Mouse (Mus musculus) intestine, embryonic 14.5 days (tissue): ENCODE measurements around the gene Wdr75. TPM values are rescaled to one million over a fixed set of nuclear protein-coding genes. Genes with fewer than 3 reads are reported as not detected.

ENCODE experiments used
- ATAC-seq: fragments of 200-750 bp; cut with Nextera tagmentation; replicated peaks from 2 replicates; pipeline ENCODE4 v1.8.0; 2017; ENCODE audit warnings: low read depth, moderate number of reproducible peaks, moderate TSS enrichment, moderate library complexity; ENCODE audit not compliant: low FRiP score, low TSS enrichment
- DNase-seq: peaks from one replicate; pipeline ENCODE4 v3.0.0-alpha.2; 2018; ENCODE audit warnings: low spot score
- H3K27ac ChIP-seq: fragments of 300-500 bp; sonication (generic); 2 replicates; pipeline ENCODE4 v1.5.1; 2014; ENCODE audit warnings: low read depth, mild to moderate bottlenecking, control low read depth
- H3K27me3 ChIP-seq: fragments of 300-500 bp; sonication (generic); replicated peaks from 2 replicates; pipeline ENCODE4 v1.6.1; 2014; ENCODE audit warnings: low read length, control low read depth; ENCODE audit not compliant: control insufficient read depth, insufficient read depth
- H3K36me3 ChIP-seq: fragments of 300-500 bp; sonication (generic); 2 replicates; pipeline ENCODE4 v1.6.1; 2014; ENCODE audit warnings: low read length, control low read depth; ENCODE audit not compliant: control insufficient read depth, insufficient read depth
- H3K4me1 ChIP-seq: fragments of 300-500 bp; sonication (generic); replicated peaks from 2 replicates; pipeline ENCODE4 v1.6.1; 2014; ENCODE audit warnings: low read length, control low read depth, mixed read lengths; ENCODE audit not compliant: control insufficient read depth, insufficient read depth
- H3K4me2 ChIP-seq: fragments of 300-500 bp; sonication (generic); 2 replicates; pipeline ENCODE4 v1.6.1; 2014; ENCODE audit warnings: low read length
- H3K4me3 ChIP-seq: fragments of 300-500 bp; sonication (generic); 2 replicates; pipeline ENCODE4 v1.5.1; 2014; ENCODE audit warnings: low read depth, low read length, control low read depth, mixed read lengths
- H3K9ac ChIP-seq: fragments of 300-500 bp; sonication (generic); 2 replicates; pipeline ENCODE4 v1.6.1; 2014; ENCODE audit warnings: mild to moderate bottlenecking, low read length
- H3K9me3 ChIP-seq: fragments of 300-500 bp; sonication (generic); 2 replicates; pipeline ENCODE4 v1.6.1; 2016; ENCODE audit warnings: low read length, control low read depth; ENCODE audit not compliant: control insufficient read depth
- WGBS: fragments of 180-500 bp; shearing (Covaris S2); extraction: QIAGEN DNeasy Blood & Tissue Kit; methylation state at CpG from one replicate; pipeline ENCODE4 v1.1.7; 2014; 5-methylcytosine and 5-hydroxymethylcytosine counted together
- polyA plus RNA-seq: library from polyadenylated mRNA; unstranded; fragments of >200 nt; fragmentation: Nextera tagmentation; extraction: Ambion mirVana; gene quantifications from 2 replicates; pipeline ENCODE4 v1.2.1, GENCODE M21; 2014

Gene Wdr75
- polyA plus RNA-seq, 1 experiment from 2014 or later: 80.2 TPM

DNA sequence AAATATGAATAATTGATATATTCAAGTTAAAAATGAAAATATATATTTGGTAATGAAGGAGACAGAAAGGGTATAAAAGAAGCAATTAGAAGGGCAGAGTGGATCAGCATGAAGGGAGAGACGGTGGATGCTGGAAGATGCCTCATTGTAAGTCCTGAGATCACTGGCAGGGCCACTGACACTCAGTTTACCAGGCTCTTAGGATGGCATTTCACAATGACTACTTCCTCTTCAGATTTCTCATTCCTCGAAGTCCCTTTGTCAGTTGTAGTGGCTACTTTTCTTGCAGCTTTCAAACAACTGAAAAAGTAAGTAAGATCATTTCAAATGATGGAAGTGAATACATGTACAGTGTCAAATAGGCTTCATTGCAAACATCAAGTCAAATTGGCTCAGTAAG, 31.2 kb downstream of the Wdr75 start:
- Histone ChIP-seq H3K4me1 (no peaks in the 10 kb centered on the region), H3K9ac (no peak overlapping the region), H3K27me3 (no peaks in the 10 kb centered on the region), H3K27ac (no peak overlapping the region), H3K9me3 (no peaks in the 10 kb centered on the region), H3K4me2 (no peak overlapping the region), H3K36me3 (peaks cover 36% of the 10 kb centered on the region), H3K4me3 (no peak overlapping the region)
- DNase-seq: no peak
- no peak for ATAC-seq
- 76% methylated on average over 2 of the region's 2 CpGs for WGBS

DNA sequence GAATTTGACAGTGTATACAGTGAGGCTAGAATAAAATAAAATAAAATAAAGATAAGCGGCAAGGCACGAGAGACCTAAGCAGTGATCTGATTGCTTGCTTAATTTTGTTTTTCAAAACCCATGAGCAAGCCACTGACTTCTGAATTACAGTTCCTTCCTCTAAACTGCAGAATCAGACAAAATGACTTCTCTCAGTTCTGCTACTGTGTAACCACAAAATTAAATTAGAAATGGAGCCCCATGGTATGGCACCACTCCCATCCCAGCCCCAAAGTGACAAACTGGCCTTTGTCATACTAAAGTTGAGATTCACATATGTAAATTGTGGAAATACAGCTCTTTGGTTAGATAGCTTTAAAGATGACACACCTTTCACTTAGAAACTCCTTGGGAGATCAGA, 31.8 kb downstream of the Wdr75 start:
- Histone ChIP-seq H3K27ac (no peak overlapping the region), H3K4me2 (no peak overlapping the region), H3K9me3 (no peaks in the 10 kb centered on the region), H3K4me1 (no peaks in the 10 kb centered on the region), H3K36me3 (peaks cover 29% of the 10 kb centered on the region), H3K9ac (no peak overlapping the region), H3K27me3 (no peaks in the 10 kb centered on the region), H3K4me3 (no peak overlapping the region)
- ATAC-seq (no peak), DNase-seq (no peak)
- 90% methylated on average over 2 of the region's 2 CpGs for WGBS

DNA sequence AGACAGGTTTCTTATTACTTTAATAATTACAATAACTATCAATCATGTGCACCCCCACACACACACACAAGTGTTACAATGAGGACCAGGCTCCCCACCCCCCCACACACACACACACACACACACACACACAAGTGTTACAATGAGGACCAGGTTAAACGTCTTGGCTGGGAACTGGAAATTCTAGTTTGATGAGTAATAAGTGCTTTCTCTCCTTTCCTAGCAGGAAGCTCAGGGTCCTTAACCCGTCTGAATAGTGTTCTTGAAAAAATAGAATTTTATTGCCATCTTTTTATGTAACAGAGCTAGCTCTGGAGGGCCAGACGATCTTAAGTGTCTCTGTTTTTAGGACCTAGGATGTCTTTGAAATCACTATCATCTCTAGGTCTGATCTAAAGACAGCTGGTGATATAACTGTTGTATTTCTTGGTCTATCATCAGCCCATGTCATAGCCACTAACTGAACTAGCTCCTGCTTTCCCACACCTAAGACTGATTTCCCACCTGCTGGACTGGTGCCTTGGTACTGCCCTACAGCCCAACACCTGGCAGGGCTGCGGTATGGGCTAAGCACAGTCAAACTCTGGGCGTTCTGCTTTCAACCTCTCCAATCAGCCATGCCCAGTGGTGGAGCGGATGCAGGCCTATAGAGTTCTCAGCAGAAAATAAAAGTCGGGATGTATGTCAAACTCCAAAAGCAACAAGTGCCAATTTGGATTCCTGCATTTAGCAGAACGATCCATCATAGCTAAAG, 35.7 kb downstream of the Wdr75 start:
- no peak for DNase-seq
- 76% methylated on average over 8 of the region's 8 CpGs for WGBS

DNA sequence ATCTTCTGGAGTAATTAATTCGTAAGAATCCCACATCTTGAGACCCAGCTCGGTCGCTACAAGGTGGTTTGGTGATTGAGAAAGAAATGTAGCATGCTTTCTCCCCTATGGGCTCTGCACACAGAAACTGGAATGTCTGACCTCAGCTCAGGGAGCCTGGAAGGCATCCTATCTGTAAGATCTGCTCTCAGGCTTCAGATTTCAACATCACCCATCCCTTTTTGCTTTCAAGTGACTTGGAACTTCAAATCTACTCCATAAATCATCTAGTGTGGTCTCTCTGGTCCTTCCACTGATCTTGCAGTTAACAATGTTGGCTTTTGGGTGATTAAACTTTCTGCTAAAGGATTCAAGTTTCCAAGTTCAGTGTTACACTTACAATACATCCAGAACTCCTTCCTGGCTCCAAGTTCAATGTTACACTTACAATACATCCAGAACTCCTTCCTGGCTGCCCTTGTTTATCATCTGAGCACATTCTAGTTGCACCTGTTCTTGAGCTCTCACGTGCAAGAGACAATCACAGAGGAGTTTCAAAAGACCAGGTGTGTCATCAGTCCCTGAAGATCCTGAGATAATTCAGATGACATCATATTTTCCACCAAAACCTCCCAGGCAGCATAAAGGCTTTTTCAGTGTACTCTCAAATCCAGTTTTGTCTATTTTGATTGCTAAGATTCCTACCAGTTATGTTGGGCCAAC, 40.5 kb downstream of the Wdr75 start:
- Histone ChIP-seq H3K27me3 (no peaks in the 10 kb centered on the region), H3K4me2 (no peak overlapping the region), H3K9me3 (no peaks in the 10 kb centered on the region), H3K9ac (no peak overlapping the region), H3K4me1 (0 out of 2 replicates have a peak, but pooled peaks cover 3% of the 10 kb centered on the region), H3K4me3 (no peak overlapping the region), H3K27ac (0 out of 2 replicates have a peak overlapping the region, but pooled peaks have one; percentile 16), H3K36me3 (no peaks in the 10 kb centered on the region)
- DNase-seq (no peak), ATAC-seq (no peak)
- WGBS: 59% methylated on average over 4 of the region's 4 CpGs

More for the DNA sequence above, 35.7 kb downstream of the Wdr75 start:
- Histone ChIP-seq H3K9me3 (no peaks in the 10 kb centered on the region), H3K36me3 (no peaks in the 10 kb centered on the region), H3K9ac (no peak overlapping the region), H3K4me2 (no peak overlapping the region), H3K27me3 (no peaks in the 10 kb centered on the region), H3K27ac (no peak overlapping the region), H3K4me3 (no peak overlapping the region), H3K4me1 (0 out of 2 replicates have a peak, but pooled peaks cover 3% of the 10 kb centered on the region)
- no peak for ATAC-seq

DNA sequence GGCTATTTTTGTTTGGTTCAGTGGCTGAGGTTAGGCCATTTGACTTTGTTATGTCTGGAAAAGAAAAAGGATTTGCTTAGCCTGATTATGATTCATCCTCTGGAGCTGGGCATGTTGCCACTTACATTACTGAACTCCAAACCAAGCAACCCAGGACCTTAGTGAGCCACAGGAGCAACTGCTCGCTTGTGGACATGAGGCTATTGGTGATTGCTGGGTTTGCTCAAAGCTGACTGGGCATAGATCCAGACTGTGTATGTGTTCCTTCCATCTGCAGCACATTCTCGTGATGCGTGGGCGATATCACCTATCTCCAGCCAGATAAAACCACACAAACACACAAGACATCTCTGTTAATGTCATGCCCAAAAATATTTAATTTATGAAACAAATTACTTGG, 42.8 kb downstream of the Wdr75 start:
- 45% methylated on average over 4 of the region's 4 CpGs for WGBS
- Histone ChIP-seq H3K9ac (no peak overlapping the region), H3K27ac (no peak overlapping the region), H3K36me3 (no peaks in the 10 kb centered on the region), H3K27me3 (no peaks in the 10 kb centered on the region), H3K4me1 (0 out of 2 replicates have a peak, but pooled peaks cover 3% of the 10 kb centered on the region), H3K4me3 (no peak overlapping the region), H3K9me3 (no peaks in the 10 kb centered on the region), H3K4me2 (no peak overlapping the region)
- DNase-seq (peak; percentile 58), ATAC-seq (peak; percentile 57)

DNA sequence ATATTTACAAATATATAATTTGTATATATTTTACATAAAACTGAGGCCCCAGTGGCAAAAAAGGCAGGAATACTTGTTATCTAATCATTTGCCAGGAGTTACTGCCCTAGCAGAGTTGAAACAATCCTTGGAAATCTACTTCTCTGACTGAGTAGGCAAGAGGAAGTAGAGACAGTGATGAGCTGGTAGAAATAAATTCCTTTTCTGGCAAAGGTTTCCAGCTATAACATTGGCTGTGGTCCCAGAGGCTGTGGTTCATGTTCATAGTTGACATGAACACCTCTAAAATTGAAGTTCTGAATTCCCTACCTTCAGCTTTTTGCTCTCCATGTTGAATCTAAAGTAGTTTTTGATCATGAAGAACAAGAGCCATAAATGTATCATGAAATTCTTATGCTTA, 43.3 kb downstream of the Wdr75 start:
- H3K27me3 ChIP-seq: no peaks in the 10 kb centered on the region
- no peak for ATAC-seq
- no peak overlapping the region for H3K27ac ChIP-seq
- H3K4me2 ChIP-seq: no peak overlapping the region
- no peaks in the 10 kb centered on the region for H3K36me3 ChIP-seq
- no peak for DNase-seq
- 0 out of 2 replicates have a peak, but pooled peaks cover 3% of the 10 kb centered on the region for H3K4me1 ChIP-seq
- no peaks in the 10 kb centered on the region for H3K9me3 ChIP-seq
- H3K4me3 ChIP-seq: no peak overlapping the region
- no peak overlapping the region for H3K9ac ChIP-seq

DNA sequence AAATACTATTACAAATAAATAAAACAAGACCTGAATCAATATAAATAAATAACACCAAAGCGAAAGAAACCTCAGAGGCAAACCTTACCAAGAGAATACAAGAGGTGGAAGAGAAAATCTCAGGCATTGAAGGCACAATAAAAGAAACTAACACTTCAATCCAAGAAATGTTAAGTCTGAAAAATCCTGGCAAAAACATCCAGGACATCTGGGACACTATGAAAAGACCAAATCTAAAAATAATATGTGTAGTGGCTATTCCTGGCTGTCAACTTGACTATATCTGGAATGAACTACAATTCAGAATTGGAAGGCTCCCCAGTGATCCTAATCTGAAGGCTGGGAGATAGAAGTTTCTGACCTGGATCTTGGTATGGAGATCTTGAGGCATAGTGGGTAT, 50.5 kb downstream of the Wdr75 start:
- Histone ChIP-seq H3K4me3 (no peak overlapping the region), H3K9me3 (no peaks in the 10 kb centered on the region), H3K9ac (no peak overlapping the region), H3K27me3 (no peaks in the 10 kb centered on the region), H3K27ac (no peak overlapping the region), H3K4me1 (no peaks in the 10 kb centered on the region), H3K4me2 (no peak overlapping the region), H3K36me3 (no peaks in the 10 kb centered on the region)
- WGBS: 88% methylated on average over 1 of the region's 1 CpGs
- no peak for ATAC-seq
- no peak for DNase-seq

DNA sequence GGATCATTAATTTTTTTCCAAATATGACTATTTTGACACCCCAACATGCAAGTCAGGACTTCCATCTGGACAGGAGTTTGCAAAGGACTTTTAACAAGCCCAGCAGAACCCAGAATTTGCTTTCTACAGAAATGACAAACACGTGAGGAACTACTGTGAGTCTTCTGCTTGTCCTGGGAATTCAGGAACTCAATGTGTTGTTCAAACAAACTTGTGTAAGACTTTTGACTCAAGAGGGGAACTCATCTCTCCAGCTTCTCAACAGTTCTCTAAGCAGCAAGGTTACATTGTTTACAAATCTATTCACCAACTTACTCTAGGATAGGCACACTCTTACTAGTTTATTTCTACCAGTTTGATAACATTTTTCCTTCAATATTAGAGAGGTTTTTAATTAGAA, 63.1 kb downstream of the Wdr75 start:
- no peaks in the 10 kb centered on the region for H3K27me3 ChIP-seq
- ATAC-seq (no peak), DNase-seq (no peak)
- no peak overlapping the region for H3K9ac ChIP-seq
- H3K4me2 ChIP-seq: no peak overlapping the region
- no peak overlapping the region for H3K4me3 ChIP-seq
- no peak overlapping the region for H3K27ac ChIP-seq
- 81% methylated on average over 1 of the region's 1 CpGs for WGBS
- H3K36me3 ChIP-seq: no peaks in the 10 kb centered on the region
- peaks cover 11% of the 10 kb centered on the region for H3K4me1 ChIP-seq
- no peaks in the 10 kb centered on the region for H3K9me3 ChIP-seq
